Mouse (Mus musculus) ES-E14 (cell line): ENCODE data around the gene Crip2. TPM values are rescaled to one million over a fixed set of nuclear protein-coding genes. Genes with fewer than 3 reads are reported as not detected.

Experiments
- DNase-seq: peaks from one replicate; pipeline ENCODE4 v3.0.0-alpha.2; 2013; ENCODE audit warnings: low read depth, low spot score
- H3K27ac ChIP-seq: 2 replicates; pipeline ENCODE4 v1.5.1; 2012; ENCODE audit warnings: low read depth, mild to moderate bottlenecking, low read length, moderate library complexity, mixed read lengths; ENCODE audit not compliant: poor library complexity, insufficient read depth, severe bottlenecking
- H3K36me3 ChIP-seq: 2 replicates; pipeline ENCODE4 v1.6.1; 2012; ENCODE audit warnings: mild to moderate bottlenecking, low read length, moderate library complexity, mixed read lengths; ENCODE audit not compliant: control insufficient read depth, poor library complexity, insufficient read depth, severe bottlenecking
- H3K4me1 ChIP-seq, 2 experiments: fragments of 150-350 bp in 1 of 2; sonication (generic) in 1 of 2; 2 replicates each; pipeline ENCODE4 v1.6.1; 2012; ENCODE audit warnings: low read length in 2 of 2, mild to moderate bottlenecking in 1 of 2, mixed read lengths in 1 of 2; ENCODE audit not compliant: control insufficient read depth in 2 of 2, insufficient read depth in 2 of 2, poor library complexity in 1 of 2
- H3K4me3 ChIP-seq, 2 experiments: fragments of 150-350 bp in 1 of 2; sonication (generic) in 1 of 2; 2 replicates each; pipeline ENCODE4 v1.5.1; 2012; ENCODE audit warnings: low read length in 2 of 2, low read depth in 1 of 2, mild to moderate bottlenecking in 1 of 2, mixed read lengths in 1 of 2; ENCODE audit not compliant: insufficient read depth in 1 of 2, poor library complexity in 1 of 2, severe bottlenecking in 1 of 2
- H3K9ac ChIP-seq: 2 replicates; pipeline ENCODE4 v1.6.1; 2012; ENCODE audit warnings: low read depth, mild to moderate bottlenecking, low read length, mixed read lengths; ENCODE audit not compliant: poor library complexity, insufficient read depth, severe bottlenecking
- H3K9me3 ChIP-seq: fragments of 150-350 bp; sonication (generic); 2 replicates; pipeline ENCODE4 v1.6.1; 2012; ENCODE audit warnings: low read depth, mild to moderate bottlenecking, low read length; ENCODE audit not compliant: control insufficient read depth, insufficient read depth
- CHD2 ChIP-seq: IDR thresholded peaks from 2 replicates; pipeline ENCODE4 v1.6.1; 2014; ENCODE audit warnings: mild to moderate bottlenecking, low read depth, low read length, inconsistent platforms
- HCFC1 ChIP-seq: IDR thresholded peaks from 2 replicates; pipeline ENCODE4 v1.6.1; 2012; ENCODE audit warnings: low read length, inconsistent platforms, borderline replicate concordance; ENCODE audit not compliant: insufficient read depth
- MAFK ChIP-seq: IDR thresholded peaks from 2 replicates; pipeline ENCODE4 v1.6.1; 2014; ENCODE audit warnings: mild to moderate bottlenecking, low read depth, low read length, inconsistent platforms; ENCODE audit not compliant: insufficient read depth
- ZC3H11A ChIP-seq: IDR thresholded peaks from 2 replicates; pipeline ENCODE4 v1.6.1; 2012; ENCODE audit warnings: low read depth, mild to moderate bottlenecking, inconsistent platforms, low read length, borderline replicate concordance
- ZNF384 ChIP-seq: IDR thresholded peaks from 2 replicates; pipeline ENCODE4 v1.6.1; 2012; ENCODE audit warnings: low read depth, low read length, inconsistent platforms
- in situ Hi-C, 2 experiments: fragments of 600-800 bp; cut with MboI; formaldehyde crosslinking; loops; one replicate each; pipeline ENCODE4 v1.15.1; 2025; ENCODE audit warnings: low sequenced_read_pairs in 2 of 2, inconsistent platforms in 1 of 2; ENCODE audit not compliant: unreplicated experiment in 2 of 2
- total RNA-seq: library from RNA; depleted of rRNA; stranded (reverse); fragments of 300-350 nt; gene quantifications from 2 replicates; pipeline ENCODE4 v1.2.3, GENCODE M21; 2012

Gene Crip2
- total RNA-seq, 1 experiment, result 62.2 TPM

GRCm38 (mm10) chr12:113124726-113125125 lies 15.3 kb upstream of the Crip2 start:
- Histone ChIP-seq H3K9ac (no peak overlapping the region), H3K9me3 (no peaks in the 10 kb centered on the region), H3K4me1 (no peaks in the 10 kb centered on the region), H3K27ac (no peak overlapping the region), H3K36me3 (peaks cover 92% of the 10 kb centered on the region), H3K4me3 (no peak overlapping the region)
- DNase-seq, result no peak
- in situ Hi-C loops, result no loop called here
- TF ChIP-seq ZNF384, result no peak
- TF ChIP-seq CHD2, result no peak
- no peak for TF ChIP-seq MAFK
- no peak for TF ChIP-seq HCFC1
- TF ChIP-seq ZC3H11A, result no peak

GRCm38 (mm10) chr12:113130732-113131131 lies 9.3 kb upstream of the Crip2 start:
- Histone ChIP-seq H3K9ac (no peak overlapping the region), H3K9me3 (no peaks in the 10 kb centered on the region), H3K4me3 (no peak overlapping the region), H3K4me1 (0 out of 4 replicates have a peak, but pooled peaks cover 0 to 2% of the 10 kb centered on the region in 2 experiments), H3K27ac (no peak overlapping the region), H3K36me3 (peaks cover 96% of the 10 kb centered on the region)
- TF ChIP-seq ZNF384, result no peak
- TF ChIP-seq ZC3H11A, result no peak
- no peak for TF ChIP-seq MAFK
- no peak for TF ChIP-seq HCFC1
- TF ChIP-seq CHD2, result no peak
- in situ Hi-C loops, result no loop called here
- DNase-seq, result no peak

GRCm38 (mm10) chr12:113131601-113132000 lies 8.4 kb upstream of the Crip2 start:
- H3K4me3 ChIP-seq, result no peak overlapping the region
- DNase-seq, result no peak
- no peak overlapping the region for H3K27ac ChIP-seq
- H3K9me3 ChIP-seq, result no peaks in the 10 kb centered on the region
- peaks cover 0 to 4% of the 10 kb centered on the region in 2 experiments; a peak in 1 of 4 replicates for H3K4me1 ChIP-seq
- H3K9ac ChIP-seq, result no peak overlapping the region
- peaks cover 95% of the 10 kb centered on the region for H3K36me3 ChIP-seq
- in situ Hi-C loops, result no loop called here
- no peak for TF ChIP-seq ZNF384
- TF ChIP-seq ZC3H11A, result no peak
- TF ChIP-seq MAFK, result no peak
- TF ChIP-seq HCFC1, result no peak
- TF ChIP-seq CHD2, result no peak

- Histone ChIP-seq H3K36me3 (peaks cover 89% of the 10 kb centered on the region), H3K4me3 (no peak overlapping the region), H3K4me1 (peaks cover 0 to 4% of the 10 kb centered on the region in 2 experiments; a peak in 1 of 4 replicates), H3K9ac (no peak overlapping the region), H3K27ac (no peak overlapping the region), H3K9me3 (no peaks in the 10 kb centered on the region)
- in situ Hi-C loops, result no loop called here
- no peak for DNase-seq
- no peak for TF ChIP-seq ZC3H11A
- no peak for TF ChIP-seq ZNF384
- TF ChIP-seq CHD2, result no peak
- no peak for TF ChIP-seq HCFC1
- TF ChIP-seq MAFK, result no peak
These were observed 7.5 kb upstream of the Crip2 start for GRCm38 (mm10) chr12:113132567-113132966.

GRCm38 (mm10) chr12:113133260-113133659 lies 6.8 kb upstream of the Crip2 start:
- H3K27ac ChIP-seq, result no peak overlapping the region
- H3K9me3 ChIP-seq, result no peaks in the 10 kb centered on the region
- no peak overlapping the region for H3K4me3 ChIP-seq
- H3K9ac ChIP-seq, result no peak overlapping the region
- H3K36me3 ChIP-seq, result peaks cover 82% of the 10 kb centered on the region
- peaks cover 0 to 4% of the 10 kb centered on the region in 2 experiments; a peak in 1 of 4 replicates for H3K4me1 ChIP-seq
- in situ Hi-C loops, result no loop called here
- DNase-seq, result no peak
- no peak for TF ChIP-seq HCFC1
- no peak for TF ChIP-seq MAFK
- TF ChIP-seq ZNF384, result no peak
- no peak for TF ChIP-seq CHD2
- no peak for TF ChIP-seq ZC3H11A
